Mouse (Mus musculus) heart, embryonic 16.5 days (tissue): ENCODE results near the gene Tnfaip1. TPM values are rescaled to one million over a fixed set of nuclear protein-coding genes. Genes with fewer than 3 reads are reported as not detected.

Experiments
- ATAC-seq: fragments of 200-750 bp; cut with Nextera tagmentation; replicated peaks from 2 replicates; pipeline ENCODE4 v1.8.0; 2017; ENCODE audit warnings: moderate number of reproducible peaks; ENCODE audit not compliant: insufficient read depth, low FRiP score; ENCODE audit errors: extremely low read depth
- H3K27ac ChIP-seq: fragments of 300-500 bp; sonication (generic); 2 replicates; pipeline ENCODE4 v1.5.1; 2014; ENCODE audit warnings: mild to moderate bottlenecking, low read length, control low read depth, moderate library complexity
- H3K27me3 ChIP-seq: fragments of 300-500 bp; sonication (generic); 2 replicates; pipeline ENCODE4 v1.6.1; 2014; ENCODE audit warnings: low read length, mixed read lengths; ENCODE audit not compliant: control insufficient read depth, insufficient read depth
- H3K36me3 ChIP-seq: fragments of 300-500 bp; sonication (generic); 2 replicates; pipeline ENCODE4 v1.6.1; 2014; ENCODE audit not compliant: control insufficient read depth, insufficient read depth
- H3K4me1 ChIP-seq: fragments of 300-500 bp; sonication (generic); 2 replicates; pipeline ENCODE4 v1.6.1; 2014; ENCODE audit warnings: low read length, mixed read lengths; ENCODE audit not compliant: control insufficient read depth, insufficient read depth
- H3K4me2 ChIP-seq: fragments of 300-500 bp; sonication (generic); 2 replicates; pipeline ENCODE4 v1.6.1; 2014; ENCODE audit warnings: low read depth, mild to moderate bottlenecking, control low read depth, low read length
- H3K4me3 ChIP-seq: fragments of 300-500 bp; sonication (generic); 2 replicates; pipeline ENCODE4 v1.5.1; 2014; ENCODE audit warnings: mild to moderate bottlenecking, control low read depth, low read length
- H3K9ac ChIP-seq: fragments of 300-500 bp; sonication (generic); 2 replicates; pipeline ENCODE4 v1.6.1; 2014; ENCODE audit warnings: low read length, control low read depth
- H3K9me3 ChIP-seq: fragments of 300-500 bp; sonication (generic); replicated peaks from 2 replicates; pipeline ENCODE4 v1.6.1; 2016; ENCODE audit warnings: low read length; ENCODE audit not compliant: control insufficient read depth
- WGBS: fragments of 180-500 bp; shearing (Covaris S2); extraction: QIAGEN DNeasy Blood & Tissue Kit; methylation state at CpG from one replicate; pipeline ENCODE4 v1.1.7; 2014; 5-methylcytosine and 5-hydroxymethylcytosine counted together
- polyA plus RNA-seq: library from polyadenylated mRNA; unstranded; fragments of >200 nt; fragmentation: Nextera tagmentation; extraction: Ambion mirVana; gene quantifications from 2 replicates; pipeline ENCODE4 v1.2.1, GENCODE M21; 2015

The Tnfaip1 gene
- polyA plus RNA-seq, 1 experiment from 2014 or later = 70.5 TPM

DNA sequence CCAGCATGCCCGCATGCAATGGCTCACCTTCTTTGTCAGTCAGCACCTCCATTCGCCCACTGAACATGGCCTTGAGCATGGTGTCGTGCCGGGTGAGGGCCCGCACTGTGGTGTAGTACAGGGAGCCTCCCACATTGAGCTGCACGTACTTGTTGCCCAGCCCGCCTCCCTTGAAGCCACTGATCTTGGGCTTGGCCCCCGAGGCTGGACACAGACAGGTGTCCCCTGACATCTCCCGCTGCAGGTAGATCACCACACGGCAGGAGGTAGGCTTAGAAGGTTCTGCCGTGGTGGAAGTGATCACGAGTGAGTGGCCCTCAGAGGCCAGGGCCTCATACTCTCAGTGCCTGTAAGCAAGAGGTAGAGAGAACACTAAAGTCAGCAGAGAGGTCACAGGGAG is 6.1 kb downstream of the Tnfaip1 start:
- H3K27ac ChIP-seq = peak overlapping the region; percentile 82; the same call in 1 of the 2 replicates

DNA sequence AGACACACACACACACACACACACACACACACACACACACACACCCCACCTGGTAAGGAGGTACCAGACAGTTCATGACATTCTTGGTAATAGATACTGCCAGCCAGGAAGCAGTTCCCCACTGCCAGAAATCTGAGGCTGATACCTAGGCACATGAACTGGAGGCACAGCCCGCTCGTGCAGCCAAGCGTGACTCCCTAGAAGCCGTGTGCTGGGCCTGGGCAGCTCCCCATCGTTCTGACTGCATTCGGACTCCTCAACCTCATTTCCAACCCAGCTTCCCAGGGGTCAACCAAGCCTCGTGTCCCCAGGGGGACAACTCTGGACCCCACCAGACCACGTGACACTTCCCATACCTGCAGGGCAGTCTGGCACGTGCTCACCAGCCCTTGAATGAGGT is 7.4 kb downstream of the Tnfaip1 start:
- Histone ChIP-seq H3K27me3 (no peaks in the 10 kb centered on the region), H3K27ac (no peak overlapping the region), H3K9ac (no peak overlapping the region), H3K9me3 (no peaks in the 10 kb centered on the region), H3K36me3 (peaks cover 51% of the 10 kb centered on the region), H3K4me1 (no peaks in the 10 kb centered on the region), H3K4me2 (no peak overlapping the region), H3K4me3 (no peak overlapping the region)
- WGBS = 91% methylated on average over 9 of the region's 9 CpGs
- no peak for ATAC-seq

More for the DNA sequence above, 6.1 kb downstream of the Tnfaip1 start:
- H3K9ac ChIP-seq = no peak overlapping the region
- peaks cover 38% of the 10 kb centered on the region for H3K36me3 ChIP-seq
- H3K4me3 ChIP-seq = no peak overlapping the region
- no peak for ATAC-seq
- peak overlapping the region; percentile 26; the same call in 1 of the 2 replicates for H3K4me2 ChIP-seq
- 88% methylated on average over 12 of the region's 12 CpGs for WGBS
- H3K4me1 ChIP-seq = peaks cover 6% of the 10 kb centered on the region
- no peaks in the 10 kb centered on the region for H3K27me3 ChIP-seq
- no peaks in the 10 kb centered on the region for H3K9me3 ChIP-seq

DNA sequence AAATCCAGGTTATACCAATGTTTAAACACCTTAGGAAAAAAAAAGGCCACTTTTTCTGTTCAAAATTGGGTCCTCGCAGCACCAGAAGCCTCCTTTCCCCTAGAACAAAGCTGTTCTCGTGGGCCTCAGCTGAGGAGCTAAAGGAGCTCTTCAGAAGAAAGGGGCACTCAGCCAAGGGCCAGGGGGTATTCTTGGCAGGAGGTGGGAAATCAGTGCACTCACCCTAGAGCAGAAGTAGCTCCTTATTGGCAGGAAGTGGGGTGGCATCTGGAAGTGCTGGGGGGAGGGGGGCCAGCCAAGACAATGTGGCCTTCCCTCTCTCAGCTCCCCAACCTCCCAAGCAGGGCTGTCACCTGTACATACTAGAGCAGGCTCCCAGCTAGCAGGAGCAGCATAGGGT is 11.3 kb downstream of the Tnfaip1 start:
- 78% methylated on average over 2 of the region's 2 CpGs for WGBS
- Histone ChIP-seq H3K9ac (no peak overlapping the region), H3K9me3 (no peaks in the 10 kb centered on the region), H3K4me1 (no peaks in the 10 kb centered on the region), H3K27ac (no peak overlapping the region), H3K27me3 (no peaks in the 10 kb centered on the region), H3K4me2 (no peak overlapping the region), H3K36me3 (peaks cover 77% of the 10 kb centered on the region), H3K4me3 (no peak overlapping the region)
- no peak for ATAC-seq

DNA sequence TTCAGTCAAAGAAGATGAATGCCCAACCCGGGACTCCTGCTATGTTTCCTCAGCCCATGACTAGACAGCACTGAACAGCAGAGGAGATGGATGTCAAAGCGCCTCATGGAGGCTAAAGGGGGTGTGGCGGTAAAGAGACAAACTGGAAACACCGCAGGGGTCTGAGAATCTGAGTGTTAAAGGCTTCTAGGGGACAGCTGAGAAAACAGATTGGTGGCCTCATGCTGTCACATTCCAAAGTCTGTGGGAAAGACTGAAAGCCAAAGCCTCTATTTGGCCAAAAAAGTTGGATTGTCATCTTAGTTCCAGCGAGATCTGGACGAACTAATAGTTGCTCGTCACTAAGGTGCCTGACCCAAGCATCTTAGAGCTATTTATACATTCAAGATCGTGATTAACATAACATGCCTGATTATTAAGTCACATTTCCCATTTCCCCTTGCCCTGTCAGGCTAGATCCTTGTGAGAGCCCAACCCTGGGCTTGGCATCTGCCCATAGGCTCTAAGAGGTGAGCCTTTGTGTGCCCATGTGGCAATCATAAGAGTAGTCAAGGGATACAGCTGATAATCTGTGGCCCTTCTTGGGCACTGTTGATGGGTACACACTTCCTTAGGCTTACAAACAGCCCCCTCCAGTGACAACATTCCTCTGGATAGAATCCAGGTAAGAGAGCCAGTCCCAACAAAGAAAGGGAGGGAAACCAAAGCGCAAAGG is 12.7 kb downstream of the Tnfaip1 start:
- H3K27me3 ChIP-seq = no peaks in the 10 kb centered on the region
- WGBS = 75% methylated on average over 9 of the region's 9 CpGs
- no peak for ATAC-seq
- no peaks in the 10 kb centered on the region for H3K4me1 ChIP-seq
- H3K36me3 ChIP-seq = peaks cover 75% of the 10 kb centered on the region
- no peak overlapping the region for H3K4me2 ChIP-seq
- no peak overlapping the region for H3K9ac ChIP-seq
- H3K4me3 ChIP-seq = no peak overlapping the region
- H3K27ac ChIP-seq = no peak overlapping the region
- no peaks in the 10 kb centered on the region for H3K9me3 ChIP-seq

DNA sequence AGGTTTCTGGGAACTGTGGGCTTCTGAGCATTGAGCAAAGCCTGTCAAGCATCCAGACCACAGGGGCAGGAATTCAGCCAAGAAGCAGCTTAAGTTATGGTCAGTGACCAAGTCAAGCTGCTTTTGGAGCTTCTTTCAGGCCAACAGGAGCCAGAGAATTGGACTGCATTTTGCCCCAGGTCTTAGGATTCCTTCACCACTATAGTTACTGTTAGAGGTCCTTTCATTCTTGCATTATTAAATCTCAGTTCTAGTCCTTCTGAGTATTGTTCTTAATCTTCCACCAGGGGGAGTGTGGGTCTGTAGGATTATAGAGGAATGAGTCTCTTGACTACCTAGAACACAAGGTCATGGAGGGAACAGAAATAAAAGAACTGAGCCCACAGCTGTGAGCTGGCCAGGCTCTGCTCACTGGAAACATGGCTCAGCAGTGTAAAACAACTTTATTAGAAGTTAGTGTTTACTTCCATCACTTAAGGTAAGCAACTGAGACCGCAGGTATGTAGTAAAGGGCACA is 13.6 kb downstream of the Tnfaip1 start:
- Histone ChIP-seq H3K4me3 (no peak overlapping the region), H3K36me3 (peaks cover 76% of the 10 kb centered on the region), H3K27ac (no peak overlapping the region), H3K4me2 (no peak overlapping the region), H3K9me3 (no peaks in the 10 kb centered on the region), H3K9ac (no peak overlapping the region), H3K27me3 (no peaks in the 10 kb centered on the region), H3K4me1 (no peaks in the 10 kb centered on the region)
- no peak for ATAC-seq
- 90% methylated on average over 1 of the region's 1 CpGs for WGBS

DNA sequence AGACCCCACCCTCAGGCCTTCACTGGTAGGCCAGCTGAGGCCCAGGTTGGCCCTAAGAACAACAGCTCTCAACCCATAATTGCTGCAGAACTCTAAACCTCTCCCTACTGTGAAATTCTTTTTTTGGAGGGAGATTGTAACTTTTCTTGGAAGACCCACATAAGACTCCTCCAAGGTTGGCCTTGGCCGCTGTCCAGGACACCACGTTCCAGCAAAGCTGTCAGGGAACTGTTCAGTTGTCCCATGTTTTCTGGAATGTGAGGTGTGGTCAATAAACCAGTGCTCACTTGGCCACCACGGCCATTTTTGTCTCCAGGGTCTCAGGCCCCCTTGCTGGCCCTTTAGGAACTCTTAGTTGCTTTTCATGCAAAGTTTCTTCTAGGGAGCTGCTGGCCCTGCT is 14.3 kb downstream of the Tnfaip1 start:
- H3K27me3 ChIP-seq = no peaks in the 10 kb centered on the region
- no peak overlapping the region for H3K4me2 ChIP-seq
- ATAC-seq = no peak
- H3K27ac ChIP-seq = no peak overlapping the region
- H3K4me1 ChIP-seq = no peaks in the 10 kb centered on the region
- H3K9me3 ChIP-seq = no peaks in the 10 kb centered on the region
- H3K36me3 ChIP-seq = peaks cover 70% of the 10 kb centered on the region
- WGBS = 68% methylated on average over 3 of the region's 3 CpGs
- H3K4me3 ChIP-seq = no peak overlapping the region
- no peak overlapping the region for H3K9ac ChIP-seq

DNA sequence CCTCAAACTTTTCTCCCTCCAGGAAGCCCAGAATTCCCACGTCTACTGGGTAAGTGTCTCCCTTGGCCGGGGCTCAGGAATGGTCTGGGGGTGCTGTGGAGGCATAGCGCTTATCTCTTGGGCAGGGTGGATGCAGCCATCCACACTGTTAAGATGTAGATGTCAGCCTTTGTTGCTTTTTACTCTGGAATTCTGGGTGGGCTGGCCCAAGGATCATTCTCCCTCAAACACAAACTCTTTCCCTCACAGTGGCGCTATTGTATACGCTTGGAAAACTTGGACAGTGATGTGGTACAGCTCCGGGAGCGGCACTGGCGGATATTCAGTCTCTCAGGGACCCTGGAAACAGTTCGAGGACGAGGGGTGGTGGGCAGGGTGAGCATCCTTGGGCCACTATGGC is 17.2 kb downstream of the Tnfaip1 start:
- Histone ChIP-seq H3K4me2 (no peak overlapping the region), H3K4me1 (no peaks in the 10 kb centered on the region), H3K27ac (no peak overlapping the region), H3K9ac (no peak overlapping the region), H3K36me3 (peaks cover 70% of the 10 kb centered on the region), H3K9me3 (no peaks in the 10 kb centered on the region), H3K4me3 (no peak overlapping the region), H3K27me3 (no peaks in the 10 kb centered on the region)
- ATAC-seq = no peak
- WGBS = 84% methylated on average over 10 of the region's 10 CpGs

DNA sequence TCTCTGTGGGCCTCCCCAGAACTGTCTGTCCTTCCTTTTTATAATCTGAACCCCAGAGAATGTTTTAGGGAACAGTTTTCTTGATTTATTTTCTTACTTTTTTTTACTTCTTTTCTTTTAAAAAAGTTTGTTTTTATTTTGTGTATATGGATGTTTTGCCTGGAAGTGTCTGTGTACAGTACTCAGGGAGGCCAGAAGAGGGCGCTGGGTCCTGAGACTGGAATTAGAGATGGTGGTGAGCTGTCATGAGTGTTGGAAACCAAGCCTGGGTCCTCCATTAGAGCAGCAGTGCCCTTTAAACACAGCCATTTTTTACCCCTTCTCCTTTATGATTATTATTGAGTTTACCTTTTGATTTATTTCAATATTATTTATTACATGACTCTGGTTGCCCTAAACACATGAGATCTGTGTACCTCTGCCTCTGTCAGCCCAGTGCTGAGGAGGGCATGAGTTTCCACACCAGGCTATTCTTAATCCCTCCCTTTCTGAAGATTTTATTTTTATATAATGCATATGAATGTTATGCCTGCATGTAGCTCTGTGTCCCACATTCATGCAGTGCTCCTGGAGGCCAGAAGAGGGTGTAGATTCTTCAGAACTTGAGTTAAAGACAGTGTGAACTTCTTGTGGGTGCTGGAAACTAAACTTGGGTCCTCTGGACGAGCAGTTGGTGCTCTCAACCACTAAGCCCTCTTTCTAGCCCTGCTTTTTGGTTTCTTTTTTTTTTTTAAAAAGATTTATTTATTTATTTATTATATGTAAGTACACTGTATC is 20.4 kb downstream of the Tnfaip1 start:
- ATAC-seq = no peak
- Histone ChIP-seq H3K4me1 (peaks cover 12% of the 10 kb centered on the region), H3K4me3 (no peak overlapping the region), H3K27ac (no peak overlapping the region), H3K9ac (no peak overlapping the region), H3K27me3 (no peaks in the 10 kb centered on the region), H3K36me3 (peaks cover 39% of the 10 kb centered on the region), H3K4me2 (no peak overlapping the region), H3K9me3 (no peaks in the 10 kb centered on the region)
- WGBS = 61% methylated on average over 2 of the region's 2 CpGs
